Mouse (Mus musculus) right cerebral cortex, adult 2 months (tissue): ENCODE measurements around the gene Chat.

ENCODE experiments used
- DNase-seq, 2 experiments: peaks; one replicate each; pipeline ENCODE4 v3.0.0; 2021 to 2022; ENCODE audit warnings: low spot score in 2 of 2

Gene Chat

GRCm38 (mm10) chr14:32465889-32466288 is at the start of gene Chat:
Chat (minus strand) TSS chr14:32465989.
- no peak for DNase-seq

- DNase-seq = peak; percentile 90 to 94
Measured at GRCm38 (mm10) chr14:32513336-32514032, 47.7 kb upstream of the Chat start, which contains the start of gene Ercc6. Ercc6 (plus strand) TSS chr14:32513521.

GRCm38 (mm10) chr14:32512912-32513311 is 47.1 kb upstream of the Chat start:
- no peak for DNase-seq

- no peak for DNase-seq
Measured at GRCm38 (mm10) chr14:32509443-32509961, 43.7 kb upstream of the Chat start.

GRCm38 (mm10) chr14:32508105-32508835 is 42.5 kb upstream of the Chat start:
- no peak for DNase-seq

GRCm38 (mm10) chr14:32507216-32507615 is 41.4 kb upstream of the Chat start:
- DNase-seq = no peak

- DNase-seq = no peak
Measured at GRCm38 (mm10) chr14:32506329-32506728, 40.5 kb upstream of the Chat start.

- DNase-seq = no peak
Measured at GRCm38 (mm10) chr14:32503897-32504296, 38.1 kb upstream of the Chat start.

- DNase-seq = no peak
Measured at GRCm38 (mm10) chr14:32502764-32503688, 37.2 kb upstream of the Chat start.

GRCm38 (mm10) chr14:32501303-32501702 is 35.5 kb upstream of the Chat start:
- no peak for DNase-seq

- no peak for DNase-seq
Measured at GRCm38 (mm10) chr14:32496115-32496850, 30.5 kb upstream of the Chat start.

- DNase-seq = peak; percentile 40 to 48
Measured at GRCm38 (mm10) chr14:32492521-32492920, 26.7 kb upstream of the Chat start.

GRCm38 (mm10) chr14:32482061-32482460 is 16.3 kb upstream of the Chat start:
- no peak for DNase-seq

GRCm38 (mm10) chr14:32477581-32477980 is 11.8 kb upstream of the Chat start:
- no peak for DNase-seq

- DNase-seq = no peak
Measured at GRCm38 (mm10) chr14:32476559-32476958, 10.8 kb upstream of the Chat start.

- DNase-seq = peak; percentile 79 to 82
Measured at GRCm38 (mm10) chr14:32472996-32473395, 7.2 kb upstream of the Chat start.

- DNase-seq = no peak
Measured at GRCm38 (mm10) chr14:32467606-32468005, 1.8 kb upstream of the Chat start.

- DNase-seq = no peak
Measured at GRCm38 (mm10) chr14:32465506-32465870, 301 bp downstream of the Chat start.

- no peak for DNase-seq
Measured at GRCm38 (mm10) chr14:32464601-32465505, 936 bp downstream of the Chat start, which contains the start of gene Slc18a3. Slc18a3 (minus strand) TSS chr14:32464850.
